Mouse (Mus musculus) forelimb bud, embryonic 11.5 days (tissue): ENCODE measurements around the gene Cyp27b1.

Source experiments
- DNase-seq: peaks from one replicate; pipeline ENCODE4 v3.0.0-alpha.2; 2012; ENCODE audit warnings: low read depth, low spot score

Cyp27b1 gene

DNA sequence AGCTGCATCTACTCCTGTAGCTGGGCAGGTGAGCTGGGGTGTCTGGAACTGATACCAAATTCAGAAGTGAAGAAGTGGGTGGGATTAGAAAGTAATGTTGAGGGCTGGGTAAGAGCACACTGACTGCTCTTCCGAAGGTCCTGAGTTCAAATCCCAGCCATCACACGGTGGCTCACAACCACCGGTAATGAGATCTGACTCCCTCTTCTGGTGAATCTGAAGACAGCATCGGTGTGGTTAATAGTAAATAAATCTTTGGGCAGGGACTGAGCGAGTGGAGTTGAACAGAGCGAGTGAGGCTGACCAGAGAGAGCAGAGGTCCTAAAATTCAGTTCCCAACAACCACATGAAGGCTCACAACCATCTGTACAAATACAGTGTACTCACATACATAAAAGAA is 37.6 kb downstream of the Cyp27b1 start:
- DNase-seq, result no peak

DNA sequence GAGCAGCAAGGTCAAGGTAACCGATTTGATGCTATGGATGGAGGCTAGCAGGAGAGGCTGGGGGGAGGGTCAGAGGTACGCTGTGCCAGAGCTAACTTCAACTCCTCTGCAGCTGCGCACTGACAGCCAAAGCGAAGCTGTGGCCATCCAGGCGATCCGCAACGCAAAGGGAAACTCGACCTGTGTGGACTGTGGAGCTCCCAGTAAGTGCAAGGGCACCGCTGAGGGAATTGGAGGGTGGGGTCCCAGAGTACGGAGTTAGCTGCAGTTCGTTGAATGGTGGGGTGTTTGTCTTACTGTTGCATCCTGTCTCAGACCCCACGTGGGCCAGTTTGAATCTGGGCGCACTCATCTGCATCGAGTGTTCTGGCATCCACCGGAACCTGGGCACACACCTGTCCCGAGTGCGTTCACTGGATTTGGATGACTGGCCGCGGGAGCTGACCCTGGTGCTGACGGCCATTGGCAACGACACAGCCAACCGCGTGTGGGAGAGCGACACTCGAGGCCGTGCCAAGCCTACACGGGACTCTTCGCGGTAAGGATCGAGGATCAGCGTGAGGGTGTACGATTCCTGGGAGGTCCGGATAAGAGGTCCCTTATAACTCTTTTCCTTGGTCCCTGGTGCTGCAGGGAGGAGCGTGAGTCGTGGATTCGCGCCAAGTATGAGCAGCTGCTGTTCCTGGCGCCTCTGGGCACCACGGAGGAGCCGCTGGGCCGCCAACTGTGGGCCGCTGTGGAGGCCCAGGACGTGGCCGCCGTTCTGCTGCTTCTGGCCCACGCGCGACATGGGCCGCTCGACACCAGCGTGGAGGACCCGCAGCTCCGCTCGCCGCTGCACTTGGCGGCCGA is 42.7 kb downstream of the Cyp27b1 start:
- DNase-seq, result no peak

DNA sequence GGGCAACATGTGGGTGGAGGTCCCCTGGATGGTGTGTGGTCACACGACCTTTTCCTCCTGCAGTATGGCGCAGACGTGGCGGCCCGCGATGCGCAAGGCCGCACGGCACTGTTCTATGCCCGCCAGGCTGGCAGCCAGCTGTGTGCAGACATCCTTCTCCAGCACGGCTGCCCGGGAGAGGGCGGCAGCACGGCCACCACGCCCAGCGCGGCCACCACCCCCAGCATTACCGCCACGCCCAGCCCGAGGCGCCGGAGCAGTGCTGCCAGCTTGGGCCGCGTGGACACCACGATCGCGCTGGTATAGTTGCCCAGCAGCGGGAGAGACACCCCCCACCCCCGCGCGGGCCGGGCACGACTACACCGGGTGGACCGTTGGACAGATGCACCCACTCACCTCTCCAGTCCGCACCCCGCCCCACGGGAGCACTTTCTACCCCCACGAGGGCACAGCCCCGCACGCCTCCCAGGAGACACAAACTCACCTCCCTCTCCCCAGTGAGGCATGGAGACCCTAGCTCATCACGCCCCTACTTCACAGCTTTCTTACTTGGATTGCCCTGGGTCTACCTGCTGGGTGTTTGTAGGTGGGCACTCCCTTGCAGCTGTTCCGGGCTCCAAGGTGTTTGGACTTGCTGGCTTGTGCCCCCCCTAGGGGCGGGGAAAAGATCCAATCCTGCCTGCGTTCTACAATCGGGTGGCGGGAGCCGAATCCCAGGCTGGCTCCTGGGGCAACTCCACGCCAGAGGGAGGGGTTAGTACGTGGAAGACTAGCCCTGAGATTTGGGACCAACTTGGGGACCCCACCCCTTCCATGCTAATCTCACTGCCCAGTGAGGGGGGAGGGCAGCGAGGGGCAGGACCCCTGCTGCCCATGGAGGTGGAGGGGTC is 43.7 kb downstream of the Cyp27b1 start:
- DNase-seq, result no peak

DNA sequence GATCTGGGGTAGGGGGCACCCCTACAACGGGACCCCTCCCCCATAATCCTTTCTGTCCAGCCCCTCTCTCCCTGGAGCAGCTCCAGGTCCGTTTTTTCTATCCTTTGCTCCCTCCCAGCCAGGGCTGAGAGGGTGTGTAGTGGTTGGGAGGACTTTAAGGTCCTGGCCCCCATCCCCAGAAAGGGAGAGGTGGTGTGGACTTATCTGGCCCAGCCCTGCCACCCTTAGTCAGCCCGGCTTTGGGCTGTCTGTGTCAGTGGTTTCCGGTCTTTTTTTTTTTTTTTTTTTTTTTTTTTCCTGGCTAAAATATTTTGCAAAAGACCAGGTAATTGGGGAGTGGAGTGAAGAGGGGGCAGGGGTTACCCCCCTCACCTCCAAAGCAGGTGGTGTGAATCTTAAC is 44.7 kb downstream of the Cyp27b1 start:
- no peak for DNase-seq

DNA sequence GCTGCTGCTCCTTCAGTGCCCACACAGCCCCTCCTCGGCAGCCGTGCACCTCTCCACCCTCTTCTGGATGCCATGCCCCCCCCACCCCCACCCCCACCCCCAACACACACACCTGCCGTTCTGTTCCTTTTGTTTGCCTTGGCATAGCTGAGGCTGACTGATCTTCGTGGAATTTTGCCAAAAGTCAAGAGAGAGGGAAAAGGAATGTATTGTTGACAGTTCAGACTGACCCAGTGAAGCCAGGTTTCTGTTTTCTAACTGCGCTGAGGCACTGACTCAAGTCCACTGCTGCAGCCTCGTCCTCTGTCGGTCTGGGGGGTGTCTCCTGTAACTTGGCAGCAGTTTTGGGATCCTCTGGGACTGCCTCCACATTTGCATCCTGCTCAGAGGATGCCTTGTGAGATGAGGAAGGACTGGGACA is 46.3 kb downstream of the Cyp27b1 start:
- no peak for DNase-seq

DNA sequence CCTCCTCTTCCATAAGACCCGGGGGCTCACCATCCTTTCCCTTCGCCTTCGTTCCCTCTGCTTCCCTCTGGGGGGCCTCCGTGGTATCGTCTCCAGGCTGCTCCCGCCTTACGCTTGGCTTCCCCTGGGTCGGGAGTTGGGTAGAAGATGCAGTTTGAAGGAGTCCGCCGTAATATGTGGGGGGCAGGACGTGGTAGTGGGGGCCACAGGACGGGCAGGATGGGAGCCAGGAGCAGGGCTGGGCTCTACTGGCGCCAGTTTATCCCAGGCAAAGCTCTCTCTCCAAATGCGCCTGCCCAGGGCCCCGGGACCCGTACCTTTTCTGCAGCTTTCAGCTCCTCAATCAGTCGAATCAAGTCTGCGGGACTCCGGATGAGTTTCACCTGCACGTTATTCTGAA is 50.5 kb downstream of the Cyp27b1 start:
- DNase-seq, result no peak

DNA sequence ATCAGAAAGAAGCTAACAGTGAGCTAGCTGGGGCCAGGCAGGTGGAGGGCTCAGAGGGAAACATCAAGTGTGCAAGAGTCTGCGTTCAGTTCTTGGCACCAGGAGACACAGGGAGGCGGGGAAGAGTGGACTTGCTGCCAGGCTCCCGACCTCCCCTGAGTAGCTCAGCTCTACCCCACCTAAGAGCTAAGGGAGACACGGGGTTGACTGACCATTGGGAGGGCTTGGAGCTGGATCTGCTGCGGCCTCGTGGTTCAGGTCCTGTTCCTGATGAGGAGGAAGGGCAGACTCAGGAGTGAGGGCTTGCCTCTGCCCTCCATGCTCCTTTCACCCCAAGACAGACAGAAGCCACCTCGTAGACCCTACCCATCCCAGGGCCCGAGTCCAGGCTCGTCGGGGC is 51.1 kb downstream of the Cyp27b1 start:
- DNase-seq, result no peak

DNA sequence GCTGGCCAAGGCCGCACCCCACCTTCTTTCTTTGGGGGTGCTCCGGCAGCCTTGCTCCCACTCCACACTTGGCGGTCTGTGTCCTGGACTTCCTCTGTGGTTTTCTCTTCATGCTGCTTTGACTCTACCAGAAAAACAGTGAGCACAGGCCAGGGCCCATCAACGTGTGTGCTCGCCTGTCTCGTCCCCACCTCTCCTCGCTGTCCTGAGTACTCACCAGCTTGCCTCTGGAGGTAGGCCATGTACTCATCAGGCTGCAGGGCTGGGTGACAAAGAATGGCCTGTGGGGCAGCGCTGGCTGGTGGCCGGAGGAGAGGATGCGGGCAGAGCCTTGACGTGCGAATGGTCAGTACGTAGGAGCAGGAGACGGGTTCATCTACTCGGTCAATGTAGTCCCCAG is 51.8 kb downstream of the Cyp27b1 start:
- DNase-seq, result no peak

DNA sequence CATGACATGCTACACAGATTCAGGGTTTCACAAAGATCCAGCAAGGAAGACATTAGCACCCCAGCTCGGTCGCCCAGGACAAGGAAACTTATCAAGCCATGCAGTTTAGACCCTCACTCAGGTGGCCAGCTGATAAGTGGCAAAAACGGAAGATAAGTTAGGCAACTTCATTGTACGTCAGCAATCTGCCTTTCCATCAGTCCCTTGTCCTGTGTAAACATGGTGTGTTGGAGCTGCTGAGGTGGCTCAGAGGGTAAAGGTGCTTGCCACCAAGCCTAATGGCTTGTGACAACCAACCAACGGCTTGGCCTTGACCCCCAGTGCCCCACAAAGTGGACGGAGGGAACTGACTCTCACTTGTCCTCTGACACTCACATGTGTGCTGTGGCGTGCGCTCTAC is 52.4 kb downstream of the Cyp27b1 start:
- no peak for DNase-seq

DNA sequence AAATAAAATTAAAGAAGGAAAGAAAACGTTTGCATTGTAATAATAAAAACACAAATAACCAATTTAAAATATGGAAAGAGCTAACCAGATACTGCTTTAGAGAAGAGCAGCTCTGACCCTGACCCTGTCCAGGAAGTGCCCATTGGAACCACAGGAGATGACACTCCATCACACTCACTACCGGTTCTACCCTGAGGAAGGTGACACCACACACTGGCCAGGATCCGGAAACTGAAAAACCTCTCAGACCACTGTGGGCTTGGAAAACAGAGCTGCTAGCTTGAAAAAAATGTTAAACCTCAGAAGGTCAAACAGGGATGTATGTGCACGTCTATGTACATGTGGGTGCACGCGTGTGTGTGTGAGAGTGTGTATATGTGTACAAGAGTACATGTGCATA is 53.1 kb downstream of the Cyp27b1 start:
- no peak for DNase-seq
